In genomic region chr3:67908586-67908985, GRCm38 (mm10) we compare ENCODE assay signal across 20 mouse cellular contexts. TPM values are rescaled to one million over a fixed set of nuclear protein-coding genes. Genes with fewer than 3 reads are reported as not detected.
DNase-seq lines count a peak whose midpoint lies in the region; ATAC-seq lines count a peak whose summit lies in the region.
"Had no signal": no experiment of that assay in that cellular context is flagged by ENCODE, and none has a peak within 500 bp of the region (broad histone marks: within the 10 kb centered on the region; RNA-seq: fewer than 3 reads in every experiment).

No protein-coding gene starts in this region.

- H3K4me3 ChIP-seq in kidney, embryonic 16.5 days (ENCODE audit: low read length), result no peak overlapping the region
- H3K4me3 ChIP-seq: embryonic facial prominence, embryonic 10.5 days; embryonic facial prominence, embryonic 12.5 days; forebrain, embryonic 13.5 days; forebrain, embryonic 15.5 days had no signal

- H3K4me1 ChIP-seq in kidney, embryonic 16.5 days (ENCODE audit: insufficient read depth, low read length), result no peaks in the 10 kb centered on the region
- H3K4me1 ChIP-seq: embryonic facial prominence, embryonic 10.5 days; embryonic facial prominence, embryonic 12.5 days; forebrain, embryonic 13.5 days; forebrain, embryonic 15.5 days had no signal

- peak; percentile 17 for DNase-seq in left cerebral cortex, adult 11 months (ENCODE audit: low spot score)
- no peak for DNase-seq in left cerebral cortex, adult 9 months (ENCODE audit: low spot score in 2 of 2)
- DNase-seq in right cerebral cortex, adult 18-20 months, result peak; percentile 18
- no peak for DNase-seq in right cerebral cortex, postnatal 14 days
- peak; percentile 68 for DNase-seq in telencephalon, adult 2 months (ENCODE audit: low read depth, low spot score)
- DNase-seq: adrenal gland, adult 2 months; adrenal gland, postnatal 10 days; adrenal gland, postnatal 25 days; cerebellum, adult 11-12 months; cerebellum, adult 2 months; cerebellum, adult 9-10 months; cerebellum, postnatal 10 days; cerebellum, postnatal 25 days had no signal

- no peaks in the 10 kb centered on the region for H3K9me3 ChIP-seq in kidney, embryonic 16.5 days (ENCODE audit: low read length)
- H3K9me3 ChIP-seq: embryonic facial prominence, embryonic 10.5 days; embryonic facial prominence, embryonic 12.5 days; forebrain, embryonic 13.5 days; forebrain, embryonic 15.5 days had no signal

- H3K27me3 ChIP-seq in kidney, embryonic 16.5 days (ENCODE audit: insufficient read depth, low read length), result no peaks in the 10 kb centered on the region
- H3K27me3 ChIP-seq: embryonic facial prominence, embryonic 12.5 days; forebrain, embryonic 13.5 days; forebrain, embryonic 15.5 days had no signal

- 89% methylated on average over 2 of the region's 2 CpGs for WGBS in kidney, embryonic 16.5 days

- no peak overlapping the region for H3K9ac ChIP-seq in kidney, embryonic 16.5 days (replicated peaks; ENCODE audit: low read length)
- H3K9ac ChIP-seq: embryonic facial prominence, embryonic 12.5 days; forebrain, embryonic 13.5 days; forebrain, embryonic 15.5 days had no signal

- no peaks in the 10 kb centered on the region for H3K36me3 ChIP-seq in kidney, embryonic 16.5 days (ENCODE audit: insufficient read depth, low read length)
- H3K36me3 ChIP-seq: embryonic facial prominence, embryonic 10.5 days; embryonic facial prominence, embryonic 12.5 days; forebrain, embryonic 15.5 days had no signal

- no peak for ATAC-seq in kidney, embryonic 16.5 days (ENCODE audit: low FRiP score, low TSS enrichment)
- ATAC-seq: forebrain, embryonic 13.5 days; forebrain, embryonic 15.5 days had no signal

- H3K4me2 ChIP-seq in kidney, embryonic 16.5 days (replicated peaks; ENCODE audit: low read depth, low read length), result no peak overlapping the region
- H3K4me2 ChIP-seq: embryonic facial prominence, embryonic 12.5 days; forebrain, embryonic 13.5 days; forebrain, embryonic 15.5 days had no signal

- no peak overlapping the region for H3K27ac ChIP-seq in kidney, embryonic 16.5 days (ENCODE audit: low read length)
- H3K27ac ChIP-seq: embryonic facial prominence, embryonic 10.5 days; embryonic facial prominence, embryonic 12.5 days; forebrain, embryonic 13.5 days; forebrain, embryonic 15.5 days had no signal

RNA-seq across cellular contexts. Expression of gene Iqschfp, which starts 16.6 kb away (rescaled TPM):
- polyA plus RNA-seq in kidney, embryonic 16.5 days (2015; fragmentation: Nextera tagmentation; extraction: Ambion mirVana), result 0.27 TPM in 1 of 2 replicates, not detected in the other
- polyA plus RNA-seq: adrenal gland, adult 2 months; C2C12 had no signal

RNA-seq across cellular contexts. Expression of gene Iqcj, which starts 16.6 kb away (rescaled TPM):
- polyA plus RNA-seq in kidney, embryonic 16.5 days (2015; fragmentation: Nextera tagmentation; extraction: Ambion mirVana), result not detected in 2 replicates
- polyA plus RNA-seq: adrenal gland, adult 2 months; C2C12; embryonic facial prominence, embryonic 10.5 days; embryonic facial prominence, embryonic 14.5 days had no signal

Comparison
In these comparisons a context has a peak if more than half of its experiments do, and no peak if none do; other contexts are left out.
1. DNase-seq: peak in left cerebral cortex, adult 11 months (single experiment), right cerebral cortex, adult 18-20 months (single experiment) and telencephalon, adult 2 months (single experiment); none in left cerebral cortex, adult 9 months (0 of 2) and right cerebral cortex, postnatal 14 days (single experiment).